ENCODE assay signal across 14 mouse cellular contexts in the genomic region with DNA sequence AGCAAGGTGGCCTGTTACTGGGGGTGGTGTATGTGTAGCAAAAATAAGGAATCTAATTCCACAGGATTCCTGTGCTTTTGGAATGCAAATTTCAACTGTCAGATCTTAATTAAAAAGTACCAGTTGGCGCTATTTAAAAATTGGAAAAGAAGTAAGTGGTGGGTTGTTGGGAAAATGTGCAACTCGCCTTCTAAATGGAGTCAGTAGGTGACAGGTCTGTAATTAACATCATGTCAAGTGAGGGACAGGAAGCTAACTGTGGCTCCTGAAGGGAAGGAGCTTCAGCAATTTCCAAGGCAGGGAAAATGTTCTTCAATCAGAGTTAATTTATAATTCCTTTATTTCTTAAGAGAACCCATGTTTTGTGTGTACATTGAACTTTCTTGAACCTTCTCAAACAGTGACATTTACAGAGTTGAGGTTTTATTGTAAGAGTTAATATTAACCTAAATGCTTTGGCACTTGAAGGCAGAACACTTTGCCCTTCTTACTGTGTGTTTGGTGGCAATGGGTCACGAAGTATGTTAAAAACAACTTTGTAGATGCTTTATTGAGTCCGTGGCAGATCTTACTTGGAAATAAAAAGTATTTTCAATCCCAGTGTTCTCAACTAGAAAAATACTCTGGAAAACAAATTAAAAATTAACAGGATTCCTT.
"Had no signal": no experiment of that assay in that cellular context is flagged by ENCODE, and none has a peak within 500 bp of the region (broad histone marks: within the 10 kb centered on the region; RNA-seq: fewer than 3 reads in every experiment).

No protein-coding gene starts in this region.

- ATAC-seq: inflammation-experienced regulatory T-cells, adult 6 months; intestine, postnatal 0 days; liver, embryonic 12.5 days; midbrain, embryonic 16.5 days had no signal

- H3K36me3 ChIP-seq: limb, embryonic 15.5 days; liver, embryonic 12.5 days; midbrain, embryonic 12.5 days had no signal

- H3K4me1 ChIP-seq: limb, embryonic 15.5 days; liver, embryonic 12.5 days; megakaryocyte, embryonic 14.5 days; midbrain, embryonic 12.5 days had no signal

- H3K4me2 ChIP-seq: limb, embryonic 15.5 days; liver, embryonic 12.5 days; lung, embryonic 14.5 days; midbrain, embryonic 12.5 days had no signal

- H3K27ac ChIP-seq: limb, embryonic 15.5 days; liver, embryonic 12.5 days; macrophage; midbrain, embryonic 12.5 days had no signal

- H3K9ac ChIP-seq: limb, embryonic 15.5 days; liver, embryonic 12.5 days; lung, embryonic 14.5 days; midbrain, embryonic 12.5 days had no signal

- H3K27me3 ChIP-seq: limb, embryonic 15.5 days; liver, embryonic 12.5 days; megakaryocyte, embryonic 14.5 days; midbrain, embryonic 12.5 days had no signal

- H3K4me3 ChIP-seq: limb, embryonic 15.5 days; liver, embryonic 12.5 days; megakaryocyte, embryonic 14.5 days; midbrain, embryonic 12.5 days had no signal

- H3K9me3 ChIP-seq: limb, embryonic 15.5 days; liver, embryonic 12.5 days; megakaryocyte, embryonic 14.5 days; midbrain, embryonic 12.5 days had no signal

- DNase-seq: layer of hippocampus, adult 9-11 months; layer of hippocampus, postnatal 36 days; lung, embryonic 14.5 days; lung, postnatal 10 days; right cerebral cortex, postnatal 14 days; thymus, postnatal 36 days had no signal
